Mouse (Mus musculus): Measurements from ENCODE around the gene Rpa1. TPM values are rescaled to one million over a fixed set of nuclear protein-coding genes. Genes with fewer than 3 reads are reported as not detected.

Rpa1 gene
- polyA plus RNA-seq, 1 experiment = 104 TPM

DNA sequence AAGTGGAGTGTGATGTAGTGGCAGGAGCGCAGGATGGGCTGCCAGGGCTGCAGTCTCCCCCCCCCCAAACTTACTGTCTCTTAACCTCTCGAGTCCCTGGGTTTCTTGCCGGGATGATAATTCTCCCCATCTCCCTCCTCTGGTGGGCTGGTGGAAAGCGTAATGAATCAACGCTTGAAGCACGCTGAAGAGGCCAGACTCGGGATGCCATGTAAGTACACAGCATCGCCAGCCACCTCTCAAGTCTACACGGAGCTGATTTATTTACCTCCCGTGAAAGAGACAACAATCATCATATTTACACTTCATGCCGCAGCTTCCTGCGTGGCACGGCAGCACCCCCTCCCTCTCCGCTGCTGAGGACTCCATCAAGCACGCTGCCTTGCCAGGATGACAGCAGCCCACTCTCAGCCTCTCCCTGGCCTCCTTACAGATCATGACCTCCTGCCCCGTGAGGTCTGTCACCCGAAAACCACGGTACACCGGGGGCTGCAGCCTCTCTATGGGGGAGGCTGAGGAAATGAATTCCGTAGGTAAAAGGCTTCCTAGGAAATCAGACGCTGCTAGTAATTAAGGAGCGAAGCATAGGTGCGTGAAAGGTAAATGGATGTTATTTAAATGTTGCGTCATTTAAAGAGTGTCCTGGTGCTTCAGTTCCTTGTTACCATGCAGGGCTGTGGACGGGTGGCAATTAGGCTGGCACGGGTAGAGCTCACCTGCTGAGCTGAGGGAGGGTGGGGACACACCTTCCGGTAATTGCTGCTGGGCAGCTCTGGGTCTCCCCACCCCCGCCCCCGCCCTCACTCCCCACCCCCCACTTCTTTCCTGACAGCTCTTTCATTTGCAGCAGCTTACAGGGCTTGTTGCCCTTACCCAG lies 66.5 kb downstream of the Rpa1 start:
- Histone ChIP-seq H3K4me3 (ENCODE audit: insufficient read depth, low read length) (no peak overlapping the region), H3K4me1 (ENCODE audit: control insufficient read depth, insufficient read depth, low read length) (0 out of 2 replicates have a peak, but pooled peaks cover 2% of the 10 kb centered on the region), H3K27ac (ENCODE audit: insufficient read depth, low read length) (no peak overlapping the region)
- TF ChIP-seq POLR2A (IDR thresholded peaks at IDR 0.05; ENCODE audit: low read depth, low read length) = no peak
- no peak for TF ChIP-seq CTCF (IDR thresholded peaks at IDR 0.05; ENCODE audit: borderline replicate concordance, insufficient read depth, low read length)

GRCm38 (mm10) chr11:75280435-75281001 lies 67.6 kb downstream of the Rpa1 start:
- no peak for TF ChIP-seq CTCF (IDR thresholded peaks at IDR 0.05; ENCODE audit: borderline replicate concordance, insufficient read depth, low read length)
- no peak for TF ChIP-seq POLR2A (IDR thresholded peaks at IDR 0.05; ENCODE audit: low read depth, low read length)
- 0 out of 2 replicates have a peak, but pooled peaks cover 2% of the 10 kb centered on the region for H3K4me1 ChIP-seq (ENCODE audit: control insufficient read depth, insufficient read depth, low read length)
- no peak overlapping the region for H3K27ac ChIP-seq (ENCODE audit: insufficient read depth, low read length)
- no peak overlapping the region for H3K4me3 ChIP-seq (ENCODE audit: insufficient read depth, low read length)

- no peak overlapping the region for H3K27ac ChIP-seq (ENCODE audit: insufficient read depth, low read length)
- TF ChIP-seq CTCF (IDR thresholded peaks at IDR 0.05; ENCODE audit: borderline replicate concordance, insufficient read depth, low read length) = no peak
- TF ChIP-seq POLR2A (IDR thresholded peaks at IDR 0.05; ENCODE audit: low read depth, low read length) = no peak
- no peak overlapping the region for H3K4me3 ChIP-seq (ENCODE audit: insufficient read depth, low read length)
- 0 out of 2 replicates have a peak, but pooled peaks cover 2% of the 10 kb centered on the region for H3K4me1 ChIP-seq (ENCODE audit: control insufficient read depth, insufficient read depth, low read length)
Observed at GRCm38 (mm10) chr11:75280066-75280410, 68.1 kb downstream of the Rpa1 start.

- no peak overlapping the region for H3K27ac ChIP-seq (ENCODE audit: insufficient read depth, low read length)
- H3K4me1 ChIP-seq (ENCODE audit: control insufficient read depth, insufficient read depth, low read length) = 0 out of 2 replicates have a peak, but pooled peaks cover 2% of the 10 kb centered on the region
- no peak overlapping the region for H3K4me3 ChIP-seq (ENCODE audit: insufficient read depth, low read length)
- TF ChIP-seq CTCF (IDR thresholded peaks at IDR 0.05; ENCODE audit: borderline replicate concordance, insufficient read depth, low read length) (no peak), POLR2A (IDR thresholded peaks at IDR 0.05; ENCODE audit: low read depth, low read length) (no peak)
Observed at GRCm38 (mm10) chr11:75279342-75280065, 68.6 kb downstream of the Rpa1 start.

DNA sequence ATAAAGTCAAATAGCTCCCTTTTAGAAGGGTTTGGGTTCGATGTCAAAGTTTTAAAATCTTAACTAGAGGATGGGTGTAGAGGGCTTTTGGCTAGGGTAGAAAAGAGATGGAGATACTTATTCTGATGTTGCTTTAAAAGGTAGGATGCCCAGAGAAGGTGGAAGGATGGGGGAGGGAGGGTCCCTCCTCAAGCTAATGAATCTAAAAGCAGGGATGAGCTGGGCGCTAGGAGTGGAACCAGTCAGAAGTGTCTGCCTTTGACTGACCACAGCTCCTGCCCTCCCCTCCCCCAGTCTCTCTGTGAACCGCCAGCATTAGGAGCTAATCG lies 69.1 kb downstream of the Rpa1 start:
- H3K27ac ChIP-seq (ENCODE audit: insufficient read depth, low read length) = no peak overlapping the region
- no peak overlapping the region for H3K4me3 ChIP-seq (ENCODE audit: insufficient read depth, low read length)
- 0 out of 2 replicates have a peak, but pooled peaks cover 2% of the 10 kb centered on the region for H3K4me1 ChIP-seq (ENCODE audit: control insufficient read depth, insufficient read depth, low read length)
- TF ChIP-seq POLR2A (IDR thresholded peaks at IDR 0.05; ENCODE audit: low read depth, low read length) = no peak
- no peak for TF ChIP-seq CTCF (IDR thresholded peaks at IDR 0.05; ENCODE audit: borderline replicate concordance, insufficient read depth, low read length)

DNA sequence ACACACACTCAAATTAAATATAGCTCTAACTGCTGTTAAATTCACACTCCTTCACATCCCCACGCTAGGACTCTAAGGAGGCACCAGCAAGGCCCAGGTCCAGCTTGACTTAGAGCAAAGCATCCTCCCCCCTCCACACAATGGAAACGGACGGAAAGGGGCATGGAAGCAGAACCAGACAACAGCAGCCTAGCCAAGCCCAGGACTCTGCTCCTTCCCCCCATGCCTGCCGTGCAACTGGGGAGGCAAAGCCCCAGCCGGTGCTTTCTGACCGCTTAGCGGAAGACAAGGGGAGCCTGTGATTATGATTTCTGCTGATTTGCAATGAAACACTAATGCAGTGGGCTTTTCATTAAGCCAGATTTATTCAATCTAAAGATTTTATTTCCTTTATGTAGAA lies 70.0 kb downstream of the Rpa1 start:
- TF ChIP-seq POLR2A (IDR thresholded peaks at IDR 0.05; ENCODE audit: low read depth, low read length) (no peak), CTCF (IDR thresholded peaks at IDR 0.05; ENCODE audit: borderline replicate concordance, insufficient read depth, low read length) (no peak)
- Histone ChIP-seq H3K27ac (ENCODE audit: insufficient read depth, low read length) (no peak overlapping the region), H3K4me3 (ENCODE audit: insufficient read depth, low read length) (no peak overlapping the region), H3K4me1 (ENCODE audit: control insufficient read depth, insufficient read depth, low read length) (0 out of 2 replicates have a peak, but pooled peaks cover 2% of the 10 kb centered on the region)

GRCm38 (mm10) chr11:75275035-75275434 lies 73.1 kb downstream of the Rpa1 start:
- Histone ChIP-seq H3K4me1 (ENCODE audit: control insufficient read depth, insufficient read depth, low read length) (0 out of 2 replicates have a peak, but pooled peaks cover 2% of the 10 kb centered on the region), H3K4me3 (ENCODE audit: insufficient read depth, low read length) (no peak overlapping the region), H3K27ac (ENCODE audit: insufficient read depth, low read length) (no peak overlapping the region)
- no peak for TF ChIP-seq CTCF (IDR thresholded peaks at IDR 0.05; ENCODE audit: borderline replicate concordance, insufficient read depth, low read length)
- TF ChIP-seq POLR2A (IDR thresholded peaks at IDR 0.05; ENCODE audit: low read depth, low read length) = no peak

DNA sequence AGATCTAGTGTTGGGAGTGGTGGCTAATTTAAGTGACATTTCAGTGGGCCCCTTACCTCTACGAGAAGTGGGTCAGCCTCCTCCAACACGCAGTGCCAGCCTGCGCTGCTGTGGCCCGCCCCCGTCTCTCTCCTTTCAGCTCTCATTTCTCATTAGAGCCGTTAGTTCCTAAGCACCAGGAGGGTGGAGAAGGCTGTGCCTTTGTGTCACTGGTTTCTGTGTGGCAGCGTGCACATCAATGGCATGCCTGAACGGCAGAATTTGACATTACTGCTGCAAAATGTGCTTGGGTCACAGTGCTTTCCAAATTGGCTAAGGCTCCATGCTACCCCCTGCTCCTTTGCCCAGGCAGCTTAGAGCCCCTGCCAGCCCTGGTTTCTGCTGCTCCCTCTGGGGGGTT lies 74.7 kb downstream of the Rpa1 start:
- no peak overlapping the region for H3K27ac ChIP-seq (ENCODE audit: insufficient read depth, low read length)
- TF ChIP-seq CTCF (IDR thresholded peaks at IDR 0.05; ENCODE audit: borderline replicate concordance, insufficient read depth, low read length) = no peak
- TF ChIP-seq POLR2A (IDR thresholded peaks at IDR 0.05; ENCODE audit: low read depth, low read length) = no peak
- H3K4me3 ChIP-seq (ENCODE audit: insufficient read depth, low read length) = no peak overlapping the region
- H3K4me1 ChIP-seq (ENCODE audit: control insufficient read depth, insufficient read depth, low read length) = no peaks in the 10 kb centered on the region

GRCm38 (mm10) chr11:75270985-75271434 lies 77.1 kb downstream of the Rpa1 start:
- H3K4me1 ChIP-seq (ENCODE audit: control insufficient read depth, insufficient read depth, low read length) = peaks cover 3% of the 10 kb centered on the region; the same call in 1 of the 2 replicates
- H3K4me3 ChIP-seq (ENCODE audit: insufficient read depth, low read length) = no peak overlapping the region
- H3K27ac ChIP-seq (ENCODE audit: insufficient read depth, low read length) = no peak overlapping the region
- no peak for TF ChIP-seq CTCF (IDR thresholded peaks at IDR 0.05; ENCODE audit: borderline replicate concordance, insufficient read depth, low read length)
- TF ChIP-seq POLR2A (IDR thresholded peaks at IDR 0.05; ENCODE audit: low read depth, low read length) = no peak
